Mouse (Mus musculus) embryonic facial prominence, embryonic 14.5 days (tissue): ENCODE measurements around the gene Slc25a54. TPM values are rescaled to one million over a fixed set of nuclear protein-coding genes. Genes with fewer than 3 reads are reported as not detected.

ENCODE experiments used
- ATAC-seq: fragments of 200-750 bp; cut with Nextera tagmentation; 2 replicates; pipeline ENCODE4 v1.8.0; 2017; ENCODE audit warnings: low read depth, moderate number of reproducible peaks, moderate TSS enrichment
- DNase-seq: peaks from one replicate; pipeline ENCODE4 v3.0.0-alpha.2; 2015; ENCODE audit warnings: low spot score
- H3K27ac ChIP-seq: fragments of 300-500 bp; sonication (generic); replicated peaks from 2 replicates; pipeline ENCODE4 v1.5.1; 2014; ENCODE audit warnings: low read depth, mild to moderate bottlenecking, low read length, moderate library complexity
- H3K27me3 ChIP-seq: fragments of 300-500 bp; sonication (generic); replicated peaks from 2 replicates; pipeline ENCODE4 v1.6.1; 2014; ENCODE audit warnings: low read length; ENCODE audit not compliant: control insufficient read depth, insufficient read depth
- H3K36me3 ChIP-seq: fragments of 300-500 bp; sonication (generic); 2 replicates; pipeline ENCODE4 v1.6.1; 2014; ENCODE audit warnings: low read length, mixed read lengths; ENCODE audit not compliant: control insufficient read depth, insufficient read depth
- H3K4me1 ChIP-seq: fragments of 300-500 bp; sonication (generic); 2 replicates; pipeline ENCODE4 v1.6.1; 2014; ENCODE audit warnings: antibody characterized with exemption, low read length; ENCODE audit not compliant: control insufficient read depth, insufficient read depth
- H3K4me2 ChIP-seq: fragments of 300-500 bp; sonication (generic); 2 replicates; pipeline ENCODE4 v1.6.1; 2014; ENCODE audit warnings: low read depth, mild to moderate bottlenecking, low read length, moderate library complexity, mixed read lengths
- H3K4me3 ChIP-seq: fragments of 300-500 bp; sonication (generic); 2 replicates; pipeline ENCODE4 v1.5.1; 2014; ENCODE audit warnings: low read depth, mild to moderate bottlenecking, low read length
- H3K9ac ChIP-seq: fragments of 300-500 bp; sonication (generic); 2 replicates; pipeline ENCODE4 v1.6.1; 2014; ENCODE audit warnings: low read depth, mild to moderate bottlenecking, low read length, moderate library complexity, mixed read lengths
- H3K9me3 ChIP-seq: fragments of 300-500 bp; sonication (generic); 2 replicates; pipeline ENCODE4 v1.6.1; 2016; ENCODE audit warnings: low read length; ENCODE audit not compliant: control insufficient read depth
- WGBS: fragments of 180-500 bp; shearing (Covaris S2); extraction: QIAGEN DNeasy Blood & Tissue Kit; methylation state at CpG from one replicate; pipeline ENCODE4 v1.1.7; 2014; 5-methylcytosine and 5-hydroxymethylcytosine counted together
- polyA plus RNA-seq: library from polyadenylated mRNA; unstranded; fragments of >200 nt; fragmentation: Nextera tagmentation; extraction: Ambion mirVana; gene quantifications from 2 replicates; pipeline ENCODE4 v1.2.1, GENCODE M21; 2014

The Slc25a54 gene
- polyA plus RNA-seq, 1 experiment from 2014 or later: not detected

DNA sequence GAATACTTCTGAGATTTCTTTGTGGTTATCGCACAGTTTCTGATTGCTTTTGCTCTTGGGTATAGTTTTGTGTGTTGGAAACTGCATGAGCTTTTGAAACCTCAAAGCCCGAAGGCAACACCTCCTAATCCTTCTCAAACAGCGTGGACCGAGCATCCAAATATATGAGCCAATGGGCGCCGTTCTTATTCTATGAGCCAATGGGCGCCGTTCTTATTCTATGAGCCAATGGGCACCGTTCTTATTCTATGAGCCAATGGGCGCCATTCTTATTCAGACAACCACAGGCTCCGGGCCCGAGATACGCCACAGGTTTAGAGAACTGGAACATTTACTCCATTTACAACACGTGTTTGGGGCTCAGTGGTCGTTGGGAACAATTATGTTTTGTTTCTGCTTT lies 53.8 kb downstream of the Slc25a54 start:
- Histone ChIP-seq H3K4me1 (no peaks in the 10 kb centered on the region), H3K27ac (no peak overlapping the region), H3K9me3 (peaks cover 6% of the 10 kb centered on the region; the same call in 1 of the 2 replicates), H3K27me3 (no peaks in the 10 kb centered on the region), H3K4me2 (no peak overlapping the region), H3K9ac (no peak overlapping the region), H3K36me3 (peaks cover 38% of the 10 kb centered on the region), H3K4me3 (no peak overlapping the region)
- no peak for DNase-seq
- WGBS: 96% methylated on average over 15 of the region's 15 CpGs
- ATAC-seq: no peak

DNA sequence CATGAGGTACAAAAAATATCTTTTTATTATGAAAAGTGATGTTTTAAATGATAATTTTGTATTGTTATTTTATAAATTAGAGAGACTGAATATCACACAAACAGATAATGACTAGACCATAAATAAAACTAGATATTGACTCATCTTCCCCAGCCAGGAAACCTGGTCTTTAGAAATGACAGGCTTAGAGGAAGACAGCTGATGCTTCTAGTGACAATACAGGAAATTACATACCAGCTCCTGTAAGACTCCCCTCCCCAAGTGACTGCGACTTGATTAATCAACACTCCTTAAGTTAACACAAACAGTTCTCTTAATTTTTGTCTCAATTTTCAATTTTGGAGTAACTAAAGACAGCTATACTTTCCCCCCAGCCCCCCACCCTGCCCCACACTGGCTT lies 55.1 kb downstream of the Slc25a54 start:
- DNase-seq (no peak), ATAC-seq (no peak)
- no peaks in the 10 kb centered on the region for H3K27me3 ChIP-seq
- no peak overlapping the region for H3K4me3 ChIP-seq
- H3K9ac ChIP-seq: no peak overlapping the region
- no peaks in the 10 kb centered on the region for H3K4me1 ChIP-seq
- WGBS: 84% methylated on average over 1 of the region's 1 CpGs
- H3K27ac ChIP-seq: no peak overlapping the region
- H3K4me2 ChIP-seq: no peak overlapping the region
- peaks cover 6% of the 10 kb centered on the region; the same call in 1 of the 2 replicates for H3K9me3 ChIP-seq
- peaks cover 38% of the 10 kb centered on the region for H3K36me3 ChIP-seq

DNA sequence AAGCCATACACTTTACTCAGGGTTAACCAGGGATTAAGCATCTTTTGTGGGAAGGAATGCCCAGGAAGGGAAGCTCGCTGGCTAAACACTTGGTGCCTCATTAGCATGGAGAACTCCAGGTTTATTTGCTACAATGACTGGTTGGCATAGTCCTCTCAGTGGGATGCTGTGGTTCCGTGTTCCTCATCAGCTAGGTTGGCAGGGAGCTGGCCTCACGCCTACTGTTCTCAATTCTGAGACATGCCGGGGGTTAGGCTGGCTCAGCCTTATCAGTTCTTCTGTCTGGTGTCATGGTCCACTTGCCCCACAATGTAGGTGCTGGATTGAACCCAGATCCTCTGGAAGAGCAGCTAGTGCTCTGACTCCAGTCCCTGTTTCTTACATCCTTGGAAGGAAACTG lies 72.3 kb downstream of the Slc25a54 start:
- H3K9ac ChIP-seq: no peak overlapping the region
- no peaks in the 10 kb centered on the region for H3K9me3 ChIP-seq
- no peak for DNase-seq
- ATAC-seq: no peak
- no peak overlapping the region for H3K27ac ChIP-seq
- WGBS: 84% methylated on average over 4 of the region's 4 CpGs
- no peak overlapping the region for H3K4me2 ChIP-seq
- H3K36me3 ChIP-seq: peaks cover 16% of the 10 kb centered on the region; the same call in 1 of the 2 replicates
- no peaks in the 10 kb centered on the region for H3K27me3 ChIP-seq
- H3K4me3 ChIP-seq: no peak overlapping the region
- peaks cover 10% of the 10 kb centered on the region; the same call in 1 of the 2 replicates for H3K4me1 ChIP-seq

DNA sequence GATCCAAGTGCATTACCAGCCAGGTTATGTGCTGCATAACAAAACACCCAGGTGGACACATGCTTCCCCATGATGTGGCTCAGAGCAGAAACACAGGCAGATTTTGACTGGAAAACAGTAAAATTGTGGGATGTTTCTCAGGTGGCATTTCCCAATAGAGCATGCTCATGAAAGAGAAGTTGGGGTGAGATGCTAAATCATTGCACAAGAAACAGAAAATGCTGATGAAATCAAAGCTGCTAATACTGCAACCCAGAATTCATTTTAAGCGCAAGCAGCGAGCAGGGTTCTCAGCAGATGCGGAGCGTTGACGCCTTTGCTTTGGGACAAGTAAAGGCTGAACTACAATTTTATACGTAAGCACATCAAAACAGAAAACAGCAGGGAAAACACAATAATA lies 73.1 kb downstream of the Slc25a54 start:
- WGBS: 97% methylated on average over 6 of the region's 6 CpGs
- Histone ChIP-seq H3K4me2 (no peak overlapping the region), H3K9ac (no peak overlapping the region), H3K4me3 (no peak overlapping the region), H3K27ac (no peak overlapping the region), H3K36me3 (peaks cover 16% of the 10 kb centered on the region; the same call in 1 of the 2 replicates), H3K9me3 (no peaks in the 10 kb centered on the region), H3K4me1 (peaks cover 10% of the 10 kb centered on the region; the same call in 1 of the 2 replicates), H3K27me3 (no peaks in the 10 kb centered on the region)
- no peak for ATAC-seq
- DNase-seq: no peak

DNA sequence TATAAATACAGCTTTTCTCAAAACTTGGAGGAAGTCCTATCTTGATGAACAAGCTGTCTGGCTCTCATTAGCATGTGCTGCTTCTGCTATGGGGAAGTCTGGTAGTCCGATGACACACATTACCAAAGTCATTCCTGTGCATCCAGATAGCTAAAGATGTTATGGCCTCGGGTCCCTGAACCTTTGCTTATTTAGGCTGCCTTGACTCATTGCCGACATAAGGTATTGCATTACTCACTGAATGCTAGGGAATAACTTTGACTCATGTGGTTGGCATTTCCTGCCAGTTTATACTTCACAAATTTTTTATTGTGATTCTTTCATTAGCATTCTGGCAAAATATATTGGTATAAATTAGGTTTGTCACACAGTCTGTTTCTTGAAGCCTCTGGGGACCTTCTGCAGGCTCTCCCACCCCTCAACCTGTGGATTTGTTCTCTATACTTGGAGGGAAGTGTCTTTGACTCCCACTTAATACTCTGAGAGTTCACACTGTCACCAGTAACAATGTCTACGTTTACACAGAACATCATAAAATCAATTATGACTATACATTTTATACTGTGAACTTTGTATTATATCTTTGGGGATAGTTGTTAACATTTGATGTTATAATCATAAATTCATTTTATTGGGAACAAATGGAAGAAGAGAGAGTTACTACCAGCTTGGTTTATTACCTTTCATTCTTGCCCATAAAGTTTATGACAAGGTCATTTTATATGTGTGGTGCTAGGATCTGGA lies 75.8 kb downstream of the Slc25a54 start:
- no peaks in the 10 kb centered on the region for H3K27me3 ChIP-seq
- H3K9me3 ChIP-seq: no peaks in the 10 kb centered on the region
- 75% methylated on average over 4 of the region's 4 CpGs for WGBS
- no peak overlapping the region for H3K27ac ChIP-seq
- no peak overlapping the region for H3K4me2 ChIP-seq
- peaks cover 10% of the 10 kb centered on the region; the same call in 1 of the 2 replicates for H3K4me1 ChIP-seq
- H3K4me3 ChIP-seq: no peak overlapping the region
- H3K9ac ChIP-seq: no peak overlapping the region
- DNase-seq: no peak
- ATAC-seq: no peak
- H3K36me3 ChIP-seq: peaks cover 30% of the 10 kb centered on the region

DNA sequence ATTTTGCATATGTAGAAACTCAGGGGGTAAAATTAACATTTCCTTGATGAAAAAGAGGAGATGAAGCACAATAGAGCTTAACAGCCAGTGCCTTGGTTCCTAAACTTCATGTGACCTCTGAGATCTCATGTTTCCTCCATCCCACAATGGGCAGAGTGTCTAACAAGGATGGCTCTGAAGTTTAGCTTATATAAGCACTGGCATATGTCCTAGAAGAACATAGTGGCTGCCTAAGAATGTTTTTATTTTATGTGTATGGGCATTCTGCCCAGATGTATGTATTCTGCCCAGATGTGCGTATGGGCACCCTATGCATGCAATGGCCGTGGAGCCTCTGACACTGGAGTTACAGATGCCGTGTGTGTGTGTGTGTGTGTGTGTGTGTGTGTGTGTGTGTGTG lies 77.2 kb downstream of the Slc25a54 start:
- 43% methylated on average over 3 of the region's 3 CpGs for WGBS
- H3K4me1 ChIP-seq: peaks cover 10% of the 10 kb centered on the region; the same call in 1 of the 2 replicates

DNA sequence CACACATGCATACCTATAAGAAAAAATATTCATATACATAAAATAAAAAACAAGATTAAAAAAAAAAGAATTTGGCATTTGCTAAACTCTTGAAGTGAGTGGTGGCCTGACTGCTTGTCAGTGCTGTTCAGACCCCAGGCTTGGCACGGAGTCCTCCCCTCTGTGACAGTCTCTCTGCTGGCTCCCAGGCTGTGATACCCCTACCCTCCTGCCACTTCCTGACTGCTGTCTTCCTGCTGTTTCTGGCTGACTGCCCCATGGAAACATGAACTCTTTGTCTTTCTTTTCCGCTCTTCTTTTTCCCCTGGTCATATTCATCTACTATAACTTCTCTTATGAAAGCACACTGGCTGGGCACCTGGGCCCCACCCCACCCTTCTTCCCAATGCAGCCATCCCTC lies 83.8 kb downstream of the Slc25a54 start:
- no peaks in the 10 kb centered on the region for H3K9me3 ChIP-seq
- H3K27ac ChIP-seq: no peak overlapping the region
- 79% methylated on average over 2 of the region's 2 CpGs for WGBS
- H3K27me3 ChIP-seq: no peaks in the 10 kb centered on the region
- H3K36me3 ChIP-seq: peaks cover 70% of the 10 kb centered on the region
- H3K9ac ChIP-seq: no peak overlapping the region
- DNase-seq (no peak), ATAC-seq (no peak)
- no peak overlapping the region for H3K4me3 ChIP-seq
- no peaks in the 10 kb centered on the region for H3K4me1 ChIP-seq
- no peak overlapping the region for H3K4me2 ChIP-seq

More for the DNA sequence above, 77.2 kb downstream of the Slc25a54 start:
- Histone ChIP-seq H3K9ac (no peak overlapping the region), H3K36me3 (peaks cover 38% of the 10 kb centered on the region), H3K4me2 (no peak overlapping the region), H3K9me3 (no peaks in the 10 kb centered on the region), H3K4me3 (no peak overlapping the region), H3K27me3 (no peaks in the 10 kb centered on the region), H3K27ac (no peak overlapping the region)
- ATAC-seq (peak; percentile 65; the same call in 1 of the 2 replicates), DNase-seq (peak; percentile 81)

DNA sequence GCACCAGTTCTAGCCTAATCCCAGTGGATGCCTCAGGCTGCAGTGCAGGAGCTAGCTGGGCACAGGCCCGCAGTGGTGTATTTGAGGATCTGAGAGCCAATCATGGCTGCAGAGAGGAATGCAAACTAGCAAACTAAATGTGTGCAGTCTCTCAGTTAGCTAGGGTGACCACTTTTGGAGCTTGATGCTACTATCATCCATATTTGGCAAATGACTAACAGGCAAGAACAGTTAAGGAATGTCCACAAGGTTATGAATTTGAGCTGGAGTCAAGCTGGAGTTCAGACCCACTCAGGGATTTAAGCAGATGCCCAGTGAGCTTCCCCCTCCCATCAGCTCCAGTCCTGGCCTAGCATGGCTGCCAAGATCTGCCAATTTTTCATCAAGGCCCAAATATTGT lies 84.4 kb downstream of the Slc25a54 start:
- Histone ChIP-seq H3K4me1 (no peaks in the 10 kb centered on the region), H3K36me3 (peaks cover 65% of the 10 kb centered on the region), H3K4me3 (no peak overlapping the region), H3K9ac (no peak overlapping the region), H3K27me3 (no peaks in the 10 kb centered on the region), H3K9me3 (no peaks in the 10 kb centered on the region), H3K27ac (no peak overlapping the region), H3K4me2 (no peak overlapping the region)
- DNase-seq: no peak
- WGBS: 63% methylated on average over 1 of the region's 1 CpGs
- no peak for ATAC-seq
